Mouse (Mus musculus) liver, embryonic 14.5 days (tissue): Measurements from ENCODE around the gene Ccdc15.

Source experiments
- CTCF ChIP-seq: IDR thresholded peaks from 2 replicates; pipeline ENCODE4 v1.5.1; 2016; ENCODE audit warnings: antibody characterized with exemption, low read depth, control low read depth
- EP300 ChIP-seq: IDR thresholded peaks from 2 replicates; pipeline ENCODE4 v1.6.1; 2016; ENCODE audit warnings: antibody characterized with exemption, low read depth

DNA sequence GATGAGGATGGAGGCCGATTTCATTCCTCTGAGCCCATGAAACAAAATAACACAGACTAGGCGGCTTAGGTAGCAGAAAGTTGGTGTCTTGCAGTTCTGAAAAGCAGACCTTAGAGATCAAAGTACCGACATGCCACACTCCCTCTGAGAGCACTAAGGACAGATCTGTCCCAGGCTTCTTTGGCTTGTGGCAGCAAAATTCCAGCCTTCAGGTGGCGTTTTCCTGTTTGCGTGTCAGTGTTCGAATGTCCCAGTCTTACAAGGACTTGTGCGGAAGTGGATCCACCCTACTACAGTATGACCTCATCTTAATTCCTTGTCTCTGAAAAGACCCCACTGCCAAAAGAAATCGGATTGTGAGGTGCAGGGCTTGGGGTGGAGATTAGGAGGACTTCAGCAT lies 20.6 kb upstream of the Ccdc15 start:
- TF ChIP-seq CTCF, result no peak
- TF ChIP-seq EP300, result no peak
